In genomic region chr6:66534366-66534941, GRCm38 (mm10) we compare ENCODE assay signal across 8 mouse cellular contexts. TPM values are rescaled to one million over a fixed set of nuclear protein-coding genes. Genes with fewer than 3 reads are reported as not detected.
DNase-seq lines count a peak whose midpoint lies in the region; ATAC-seq and TF ChIP-seq lines count a peak whose summit lies in the region.

No protein-coding gene starts in this region.

- DNase-seq in lung, postnatal 0 days (ENCODE audit: low spot score) = no peak
- no peak for DNase-seq in lung, adult 18-20 months
- peak; percentile 14 for DNase-seq in c-Kit-positive CD71-positive TER-119-positive erythroid progenitor cells, embryonic 14.5 days (ENCODE audit: low spot score)
- DNase-seq in heart, postnatal 10 days = peak; percentile 1 to 9
- DNase-seq in midbrain, embryonic 11.5 days (ENCODE audit: low spot score, missing footprints) = no peak
- no peak for DNase-seq in ovary, postnatal 36 days (ENCODE audit: low spot score)
- DNase-seq in gastrocnemius, postnatal 4 days (ENCODE audit: low spot score in 2 of 2) = no peak
- no peak for DNase-seq in embryo, embryonic 10.5 days (ENCODE audit: low spot score)

- peak overlapping the region; percentile 55 for H3K4me2 ChIP-seq in lung, postnatal 0 days (replicated peaks; ENCODE audit: low read depth, low read length)
- peak overlapping the region; percentile 67 for H3K4me2 ChIP-seq in midbrain, embryonic 11.5 days

- intact Hi-C loops in heart, postnatal 10 days (cut with DNase I) = loop anchor here (5.0 to 10.0 kb wide), 4 partner anchors 620 to 1022 kb away; partner anchors contain the start of gene Tnip3

- WGBS in lung, postnatal 0 days = 68% methylated on average over 5 of the region's 5 CpGs
- WGBS in midbrain, embryonic 11.5 days = 80% methylated on average over 5 of the region's 5 CpGs

- no peak for TF ChIP-seq CTCF in lung, postnatal 0 days (IDR thresholded peaks at IDR 0.05)

- H3K4me3 ChIP-seq in lung, postnatal 0 days (ENCODE audit: low read depth, low read length) = peak overlapping the region; percentile 78
- H3K4me3 ChIP-seq in midbrain, embryonic 11.5 days (ENCODE audit: low read depth, low read length) = peak overlapping the region; percentile 73

- H3K27ac ChIP-seq in lung, postnatal 0 days (ENCODE audit: low read length) = peak overlapping the region; percentile 63
- H3K27ac ChIP-seq in midbrain, embryonic 11.5 days (ENCODE audit: low read depth, low read length) = 0 out of 2 replicates have a peak overlapping the region, but pooled peaks have one; percentile 52

- no peaks in the 10 kb centered on the region for H3K36me3 ChIP-seq in lung, postnatal 0 days (ENCODE audit: insufficient read depth, low read length)
- no peaks in the 10 kb centered on the region for H3K36me3 ChIP-seq in midbrain, embryonic 11.5 days (ENCODE audit: control insufficient read depth, insufficient read depth, low read length)

- no peaks in the 10 kb centered on the region; the same call in 1 of the 2 replicates for H3K4me1 ChIP-seq in lung, postnatal 0 days (ENCODE audit: insufficient read depth, low read depth, low read length)
- H3K4me1 ChIP-seq in midbrain, embryonic 11.5 days (ENCODE audit: control insufficient read depth, insufficient read depth, low read length) = peaks cover 12% of the 10 kb centered on the region

- H3K9me3 ChIP-seq in lung, postnatal 0 days (ENCODE audit: low read length) = no peaks in the 10 kb centered on the region
- no peaks in the 10 kb centered on the region for H3K9me3 ChIP-seq in midbrain, embryonic 11.5 days (ENCODE audit: control insufficient read depth, low read length)

- TF ChIP-seq EP300 in lung, postnatal 0 days (IDR thresholded peaks at IDR 0.05) = no peak

- H3K9ac ChIP-seq in lung, postnatal 0 days (replicated peaks; ENCODE audit: low read depth) = 0 out of 2 replicates have a peak overlapping the region, but pooled peaks have one; percentile 16
- H3K9ac ChIP-seq in midbrain, embryonic 11.5 days (ENCODE audit: low read length) = peak overlapping the region; percentile 64; the same call in 1 of the 2 replicates

- ATAC-seq in lung, postnatal 0 days = no peak
- no peak for ATAC-seq in midbrain, embryonic 11.5 days (ENCODE audit: low FRiP score)

- no peaks in the 10 kb centered on the region for H3K27me3 ChIP-seq in lung, postnatal 0 days (replicated peaks; ENCODE audit: insufficient read depth, low read length)
- no peaks in the 10 kb centered on the region for H3K27me3 ChIP-seq in midbrain, embryonic 11.5 days (ENCODE audit: control insufficient read depth, insufficient read depth, low read length)

RNA-seq across cellular contexts. Expression of gene Mad2l1, which starts 0.7 kb away (rescaled TPM):
- 12.6 and 15.0 TPM in 2 replicates for polyA plus RNA-seq in lung, postnatal 0 days (2015; fragmentation: Nextera tagmentation; extraction: Ambion mirVana)
- 10 to 100 TPM; 15.2 to 16.6 TPM for total RNA-seq in heart, postnatal 10 days (2021)
- polyA plus RNA-seq in midbrain, embryonic 11.5 days (2014; fragmentation: Nextera tagmentation; extraction: Ambion mirVana) = 133 and 142 TPM in 2 replicates
- total RNA-seq in gastrocnemius, postnatal 4 days (2021) = 10 to 100 TPM; 16.4 to 18.4 TPM

RNA-seq across cellular contexts. Expression of gene Vmn1r32, which starts 25.4 kb away (rescaled TPM):
- not detected in 2 replicates for polyA plus RNA-seq in lung, postnatal 0 days (2015; fragmentation: Nextera tagmentation; extraction: Ambion mirVana)
- not detected for total RNA-seq in heart, postnatal 10 days (2021)
- polyA plus RNA-seq in midbrain, embryonic 11.5 days (2014; fragmentation: Nextera tagmentation; extraction: Ambion mirVana) = 0.15 TPM in 1 of 2 replicates, not detected in the other
- total RNA-seq in gastrocnemius, postnatal 4 days (2021) = not detected

Comparison
In these comparisons a context has a peak if more than half of its experiments do, and no peak if none do; other contexts are left out.
1. DNase-seq: peak in c-Kit-positive CD71-positive TER-119-positive erythroid progenitor cells, embryonic 14.5 days (single experiment) and heart, postnatal 10 days (2 of 2); none in lung, postnatal 0 days (single experiment), lung, adult 18-20 months (0 of 2), midbrain, embryonic 11.5 days (single experiment), ovary, postnatal 36 days (single experiment), gastrocnemius, postnatal 4 days (0 of 2) and embryo, embryonic 10.5 days (single experiment).